Mouse (Mus musculus): Measurements from ENCODE around the gene Espn. TPM values are rescaled to one million over a fixed set of nuclear protein-coding genes. Genes with fewer than 3 reads are reported as not detected.

Espn gene
- polyA plus RNA-seq, 1 experiment from 2014 or later: 11.5 TPM

- H3K4me2 ChIP-seq: no peak overlapping the region
- H3K27ac ChIP-seq (ENCODE audit: low read depth): no peak overlapping the region
- H3K36me3 ChIP-seq (ENCODE audit: insufficient read depth): no peaks in the 10 kb centered on the region
- no peak for TF ChIP-seq CTCF (IDR thresholded peaks at IDR 0.05; ENCODE audit: low read depth)
- no peaks in the 10 kb centered on the region for H3K9me3 ChIP-seq (ENCODE audit: low read depth, low read length)
- WGBS: 79% methylated on average over 6 of the region's 6 CpGs
- no peak overlapping the region for H3K9ac ChIP-seq
- H3K4me1 ChIP-seq (ENCODE audit: insufficient read depth): peaks cover 6% of the 10 kb centered on the region
- H3K4me3 ChIP-seq (ENCODE audit: low read depth, low read length): no peak overlapping the region
- H3K27me3 ChIP-seq (ENCODE audit: insufficient read depth, low read length): no peaks in the 10 kb centered on the region
- DNase-seq: no peak
- ATAC-seq (ENCODE audit: insufficient read depth): no peak
These were observed 78.5 kb downstream of the Espn start for GRCm38 (mm10) chr4:152073715-152074114.

GRCm38 (mm10) chr4:152072655-152073054 lies 79.5 kb downstream of the Espn start:
- Histone ChIP-seq H3K4me2 (no peak overlapping the region), H3K36me3 (ENCODE audit: insufficient read depth) (no peaks in the 10 kb centered on the region), H3K4me1 (ENCODE audit: insufficient read depth) (peaks cover 6% of the 10 kb centered on the region), H3K9me3 (ENCODE audit: low read depth, low read length) (no peaks in the 10 kb centered on the region), H3K27ac (ENCODE audit: low read depth) (peak overlapping the region; percentile 24; the same call in 1 of the 2 replicates), H3K27me3 (ENCODE audit: insufficient read depth, low read length) (no peaks in the 10 kb centered on the region), H3K9ac (no peak overlapping the region), H3K4me3 (ENCODE audit: low read depth, low read length) (no peak overlapping the region)
- ATAC-seq (ENCODE audit: insufficient read depth) (0 out of 2 replicates have a peak, but pooled peaks have one; percentile 15), DNase-seq (no peak)
- no peak for TF ChIP-seq CTCF (IDR thresholded peaks at IDR 0.05; ENCODE audit: low read depth)
- WGBS: 58% methylated on average over 10 of the region's 10 CpGs

GRCm38 (mm10) chr4:152072121-152072601 lies 80.0 kb downstream of the Espn start, which contains the start of gene Plekhg5:
Gene Plekhg5 (plus strand): TSS chr4:152072498.
- DNase-seq: peak; percentile 39

GRCm38 (mm10) chr4:152070494-152071396 lies 81.4 kb downstream of the Espn start:
- H3K9me3 ChIP-seq (ENCODE audit: low read depth, low read length): no peaks in the 10 kb centered on the region
- H3K4me3 ChIP-seq (ENCODE audit: low read depth, low read length): no peak overlapping the region
- no peaks in the 10 kb centered on the region for H3K27me3 ChIP-seq (ENCODE audit: insufficient read depth, low read length)
- H3K36me3 ChIP-seq (ENCODE audit: insufficient read depth): no peaks in the 10 kb centered on the region
- no peak overlapping the region for H3K27ac ChIP-seq (ENCODE audit: low read depth)
- no peak for TF ChIP-seq CTCF (IDR thresholded peaks at IDR 0.05; ENCODE audit: low read depth)
- 67% methylated on average over 11 of the region's 11 CpGs for WGBS
- DNase-seq: no peak
- peaks cover 6% of the 10 kb centered on the region for H3K4me1 ChIP-seq (ENCODE audit: insufficient read depth)
- no peak overlapping the region for H3K4me2 ChIP-seq
- H3K9ac ChIP-seq: no peak overlapping the region
- ATAC-seq (ENCODE audit: insufficient read depth): no peak

More at GRCm38 (mm10) chr4:152072121-152072601, 80.0 kb downstream of the Espn start, which contains the start of gene Plekhg5:
- Histone ChIP-seq H3K4me1 (ENCODE audit: insufficient read depth) (peaks cover 6% of the 10 kb centered on the region), H3K4me2 (no peak within 1 kb of the TSS), H3K9ac (no peak within 1 kb of the TSS), H3K9me3 (ENCODE audit: low read depth, low read length) (no peaks in the 10 kb centered on the region), H3K27ac (ENCODE audit: low read depth) (peak within 1 kb of the TSS; percentile 24; the same call in 1 of the 2 replicates), H3K27me3 (ENCODE audit: insufficient read depth, low read length) (no peaks in the 10 kb centered on the region), H3K4me3 (ENCODE audit: low read depth, low read length) (no peak within 1 kb of the TSS), H3K36me3 (ENCODE audit: insufficient read depth) (no peaks in the 10 kb centered on the region)
- no peak for TF ChIP-seq CTCF (IDR thresholded peaks at IDR 0.05; ENCODE audit: low read depth)
- ATAC-seq (ENCODE audit: insufficient read depth): 0 out of 2 replicates have a peak, but pooled peaks have one; percentile 33
- WGBS: 40% methylated on average over 10 of the region's 10 CpGs

Other genes starting within 250 kb of the Espn start
- 65.9 and 66.6 TPM in 2 replicates for gene Dnajc11, start 218.7 kb downstream of the Espn start, polyA plus RNA-seq (2014; fragmentation: Nextera tagmentation; extraction: Ambion mirVana)
- 27.2 and 31.2 TPM in 2 replicates for gene Thap3, start 163.4 kb downstream of the Espn start, polyA plus RNA-seq (2014; fragmentation: Nextera tagmentation; extraction: Ambion mirVana)
- 28.4 and 32.3 TPM in 2 replicates for gene Phf13, start 156.1 kb downstream of the Espn start, polyA plus RNA-seq (2014; fragmentation: Nextera tagmentation; extraction: Ambion mirVana)
- gene Klhl21, start 143.6 kb downstream of the Espn start, polyA plus RNA-seq (2014; fragmentation: Nextera tagmentation; extraction: Ambion mirVana): 10.3 and 10.6 TPM in 2 replicates
- 22.7 and 26.8 TPM in 2 replicates for gene Zbtb48, start 124.7 kb downstream of the Espn start, polyA plus RNA-seq (2014; fragmentation: Nextera tagmentation; extraction: Ambion mirVana)
- gene Tas1r1, start 113.8 kb downstream of the Espn start, polyA plus RNA-seq (2014; fragmentation: Nextera tagmentation; extraction: Ambion mirVana): 0.23 and 0.30 TPM in 2 replicates
- gene Nol9, start 113.0 kb downstream of the Espn start, polyA plus RNA-seq (2014; fragmentation: Nextera tagmentation; extraction: Ambion mirVana): 38.9 and 42.9 TPM in 2 replicates
- gene Plekhg5, start 79.9 kb downstream of the Espn start, polyA plus RNA-seq (2014; fragmentation: Nextera tagmentation; extraction: Ambion mirVana): 13.5 and 18.5 TPM in 2 replicates
- 0.75 and 0.77 TPM in 2 replicates for gene Tnfrsf25, start 36.4 kb downstream of the Espn start, polyA plus RNA-seq (2014; fragmentation: Nextera tagmentation; extraction: Ambion mirVana)
- gene Hes2, start 6.5 kb upstream of the Espn start, polyA plus RNA-seq (2014; fragmentation: Nextera tagmentation; extraction: Ambion mirVana): 0.18 TPM in 1 of 2 replicates, not detected in the other
- gene Acot7, start 25.8 kb upstream of the Espn start, polyA plus RNA-seq (2014; fragmentation: Nextera tagmentation; extraction: Ambion mirVana): 50.3 and 55.8 TPM in 2 replicates
- 19.5 and 20.0 TPM in 2 replicates for gene Gpr153, start 121.9 kb upstream of the Espn start, polyA plus RNA-seq (2014; fragmentation: Nextera tagmentation; extraction: Ambion mirVana)
- not detected in 2 replicates for gene Hes3, start 139.3 kb upstream of the Espn start, polyA plus RNA-seq (2014; fragmentation: Nextera tagmentation; extraction: Ambion mirVana)
- 31.2 and 31.8 TPM in 2 replicates for gene Icmt, start 144.9 kb upstream of the Espn start, polyA plus RNA-seq (2014; fragmentation: Nextera tagmentation; extraction: Ambion mirVana)
- gene Rnf207, start 166.6 kb upstream of the Espn start, polyA plus RNA-seq (2014; fragmentation: Nextera tagmentation; extraction: Ambion mirVana): 0.36 and 0.65 TPM in 2 replicates
- 428 and 464 TPM in 2 replicates for gene Rpl22, start 173.4 kb upstream of the Espn start, polyA plus RNA-seq (2014; fragmentation: Nextera tagmentation; extraction: Ambion mirVana)
- 0.03 and 0.07 TPM in 2 replicates for gene Chd5, start 186.3 kb upstream of the Espn start, polyA plus RNA-seq (2014; fragmentation: Nextera tagmentation; extraction: Ambion mirVana)

Data from lung, embryonic 14.5 days (tissue).